Mouse (Mus musculus): Measurements from ENCODE around the gene Cbr3.

GRCm38 (mm10) chr16:93669521-93669920, 13.5 kb upstream of the Cbr3 start:
- no peak for TF ChIP-seq CTCF (IDR thresholded peaks at IDR 0.05; ENCODE audit: control insufficient read depth, insufficient read depth, insufficient read length)
- TF ChIP-seq MAX (IDR thresholded peaks at IDR 0.05), result no peak
- TF ChIP-seq MYOD1 (IDR thresholded peaks at IDR 0.05; ENCODE audit: control insufficient read depth, insufficient read length, low read depth), result no peak
- TF ChIP-seq MYOG (IDR thresholded peaks at IDR 0.05; ENCODE audit: control insufficient read depth, extremely low read depth, insufficient read length), result no peak
- no peak for TF ChIP-seq USF1 (IDR thresholded peaks at IDR 0.05; ENCODE audit: low read depth)
- TF ChIP-seq CEBPB (IDR thresholded peaks at IDR 0.05; ENCODE audit: low read depth), result no peak
